Mouse (Mus musculus) olfactory bulb, adult 2 months (tissue): ENCODE measurements around the gene Fmo5.

Source experiments
- CTCF ChIP-seq: fragments of 200-500 bp; IDR thresholded peaks from 2 replicates; pipeline ENCODE4 v1.5.1; 2012; ENCODE audit warnings: low read depth, mild to moderate bottlenecking, low read length, moderate library complexity; ENCODE audit not compliant: insufficient read depth
- POLR2A ChIP-seq: fragments of 200-500 bp; IDR thresholded peaks from 2 replicates; pipeline ENCODE4 v1.6.1; 2012; ENCODE audit warnings: mild to moderate bottlenecking, low read depth, low read length, moderate library complexity; ENCODE audit not compliant: insufficient read depth

DNA sequence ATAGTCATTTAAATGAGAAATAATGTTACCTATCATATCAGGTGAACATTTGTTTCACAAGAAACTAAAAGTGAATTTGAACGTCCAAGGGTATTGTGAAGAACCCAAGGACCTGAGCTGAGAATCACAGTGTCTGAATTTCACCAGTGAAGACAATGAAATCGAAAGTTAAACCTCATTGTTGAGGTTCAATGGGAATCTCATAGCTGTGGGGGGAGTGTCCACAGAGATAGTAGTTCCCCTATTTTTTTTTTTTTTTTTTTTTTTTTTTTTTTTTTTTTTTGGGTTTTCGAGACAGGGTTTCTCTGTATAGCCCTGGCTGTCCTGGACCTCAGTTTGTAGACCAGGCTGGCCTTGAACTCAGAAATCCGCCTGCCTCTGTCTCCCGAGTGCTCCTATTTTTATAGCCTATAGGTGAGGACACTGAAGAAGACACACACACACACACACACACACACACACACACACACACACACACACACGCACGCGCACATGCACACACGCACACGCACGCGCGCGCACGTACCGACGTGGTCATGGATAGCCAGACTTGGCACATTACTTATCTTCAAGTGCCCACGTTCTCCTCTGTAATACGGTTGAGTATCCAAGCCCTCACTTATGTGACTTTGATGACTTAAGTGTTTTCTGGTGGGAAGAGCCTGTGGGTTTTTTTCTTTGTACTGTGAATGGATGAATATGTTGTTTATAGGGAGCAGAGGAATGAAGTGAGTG lies 11.3 kb upstream of the Fmo5 start:
- TF ChIP-seq POLR2A: no peak
- TF ChIP-seq CTCF: no peak
